Mouse (Mus musculus) small intestine, adult 2 months (tissue): Measurements from ENCODE around the gene Spp2. TPM values are rescaled to one million over a fixed set of nuclear protein-coding genes. Genes with fewer than 3 reads are reported as not detected.

Source experiments
- H3K27ac ChIP-seq: fragments of 200-500 bp; 2 replicates; pipeline ENCODE4 v1.5.1; 2012; ENCODE audit warnings: low read depth, low read length, control low read depth, inconsistent platforms; ENCODE audit not compliant: insufficient read depth
- H3K27me3 ChIP-seq: fragments of 200-500 bp; 2 replicates; pipeline ENCODE4 v1.6.1; 2012; ENCODE audit warnings: mild to moderate bottlenecking, moderate library complexity, low read length, inconsistent platforms; ENCODE audit not compliant: control insufficient read depth, insufficient read depth
- H3K36me3 ChIP-seq: fragments of 200-500 bp; 2 replicates; pipeline ENCODE4 v1.6.1; 2012; ENCODE audit warnings: mild to moderate bottlenecking, low read length, control low read depth, inconsistent platforms; ENCODE audit not compliant: control insufficient read depth, insufficient read depth
- H3K4me1 ChIP-seq: fragments of 200-500 bp; 2 replicates; pipeline ENCODE4 v1.6.1; 2012; ENCODE audit warnings: low read length, inconsistent platforms, mixed read lengths; ENCODE audit not compliant: control insufficient read depth, insufficient read depth, insufficient read length
- H3K4me3 ChIP-seq: fragments of 200-500 bp; 2 replicates; pipeline ENCODE4 v1.5.1; 2012; ENCODE audit warnings: low read depth, mild to moderate bottlenecking, control low read depth, inconsistent platforms, low read length, moderate library complexity
- CTCF ChIP-seq: fragments of 200-500 bp; IDR thresholded peaks from 2 replicates; pipeline ENCODE4 v1.5.1; 2012; ENCODE audit warnings: low read depth, mild to moderate bottlenecking, control low read depth, inconsistent platforms, low read length, moderate library complexity, mixed read lengths; ENCODE audit not compliant: insufficient replicate concordance, insufficient read length; ENCODE audit errors: extremely low read depth
- POLR2A ChIP-seq: fragments of 200-500 bp; IDR thresholded peaks from 2 replicates; pipeline ENCODE4 v1.6.1; 2012; ENCODE audit warnings: low read depth, mild to moderate bottlenecking, control low read depth, inconsistent platforms, low read length, moderate library complexity
- WGBS: fragments of 180-500 bp; shearing (Covaris S2); methylation state at CpG from one replicate; pipeline ENCODE4 v1.1.7; 2018; 5-methylcytosine and 5-hydroxymethylcytosine counted together
- polyA plus RNA-seq: library from polyadenylated mRNA; depleted of rRNA; stranded (reverse); fragments of >200 nt; gene quantifications from 2 replicates; pipeline ENCODE4 v1.2.3, GENCODE M21; 2012

The Spp2 gene
- polyA plus RNA-seq, 1 experiment: not detected

GRCm38 (mm10) chr1:88461096-88461495, 54.3 kb downstream of the Spp2 start:
- H3K27me3 ChIP-seq: no peaks in the 10 kb centered on the region
- TF ChIP-seq CTCF (no peak), POLR2A (no peak)
- 32% methylated on average over 1 of the region's 1 CpGs for WGBS
- no peaks in the 10 kb centered on the region for H3K36me3 ChIP-seq
- no peak overlapping the region for H3K27ac ChIP-seq
- H3K4me1 ChIP-seq: no peaks in the 10 kb centered on the region; the same call in 1 of the 2 replicates
- H3K4me3 ChIP-seq: no peak overlapping the region

GRCm38 (mm10) chr1:88462484-88462883, 55.7 kb downstream of the Spp2 start:
- no peak overlapping the region for H3K4me3 ChIP-seq
- H3K4me1 ChIP-seq: no peaks in the 10 kb centered on the region; the same call in 1 of the 2 replicates
- H3K27ac ChIP-seq: no peak overlapping the region
- no peaks in the 10 kb centered on the region for H3K27me3 ChIP-seq
- 9% methylated on average over 6 of the region's 6 CpGs for WGBS
- H3K36me3 ChIP-seq: no peaks in the 10 kb centered on the region
- TF ChIP-seq POLR2A: no peak
- TF ChIP-seq CTCF: no peak

GRCm38 (mm10) chr1:88463241-88463640, 56.5 kb downstream of the Spp2 start:
- no peaks in the 10 kb centered on the region for H3K36me3 ChIP-seq
- no peaks in the 10 kb centered on the region for H3K27me3 ChIP-seq
- no peaks in the 10 kb centered on the region; the same call in 1 of the 2 replicates for H3K4me1 ChIP-seq
- H3K27ac ChIP-seq: no peak overlapping the region
- TF ChIP-seq CTCF: no peak
- 35% methylated on average over 3 of the region's 3 CpGs for WGBS
- no peak overlapping the region for H3K4me3 ChIP-seq

- no peaks in the 10 kb centered on the region for H3K27me3 ChIP-seq
- WGBS: 54% methylated on average over 6 of the region's 6 CpGs
- H3K4me3 ChIP-seq: no peak overlapping the region
- TF ChIP-seq POLR2A (no peak), CTCF (no peak)
- H3K27ac ChIP-seq: no peak overlapping the region
- H3K4me1 ChIP-seq: no peaks in the 10 kb centered on the region; the same call in 1 of the 2 replicates
- no peaks in the 10 kb centered on the region for H3K36me3 ChIP-seq
Observed at GRCm38 (mm10) chr1:88464109-88464905, 57.5 kb downstream of the Spp2 start.

GRCm38 (mm10) chr1:88465722-88466121, 59.0 kb downstream of the Spp2 start:
- Histone ChIP-seq H3K4me1 (no peaks in the 10 kb centered on the region; the same call in 1 of the 2 replicates), H3K27ac (no peak overlapping the region), H3K27me3 (no peaks in the 10 kb centered on the region), H3K36me3 (no peaks in the 10 kb centered on the region), H3K4me3 (no peak overlapping the region)
- TF ChIP-seq CTCF: 0 out of 2 replicates have a peak, but pooled peaks have one; percentile 9
- TF ChIP-seq POLR2A: no peak
- 76% methylated on average over 4 of the region's 4 CpGs for whole genome bisulfite sequencing

GRCm38 (mm10) chr1:88466325-88467064, 59.7 kb downstream of the Spp2 start:
- Histone ChIP-seq H3K4me1 (no peaks in the 10 kb centered on the region; the same call in 1 of the 2 replicates), H3K36me3 (no peaks in the 10 kb centered on the region), H3K27ac (no peak overlapping the region), H3K4me3 (no peak overlapping the region), H3K27me3 (no peaks in the 10 kb centered on the region)
- TF ChIP-seq POLR2A (no peak), CTCF (no peak)
- WGBS: 40% methylated on average over 8 of the region's 8 CpGs

GRCm38 (mm10) chr1:88467866-88468265, 61.1 kb downstream of the Spp2 start:
- Histone ChIP-seq H3K4me3 (no peak overlapping the region), H3K36me3 (no peaks in the 10 kb centered on the region), H3K4me1 (no peaks in the 10 kb centered on the region; the same call in 1 of the 2 replicates), H3K27me3 (no peaks in the 10 kb centered on the region), H3K27ac (no peak overlapping the region)
- 93% methylated on average over 5 of the region's 5 CpGs for WGBS
- no peak for TF ChIP-seq POLR2A
- TF ChIP-seq CTCF: no peak
